Mouse (Mus musculus) MEL (cell line): ENCODE results near the gene Jade2. TPM values are rescaled to one million over a fixed set of nuclear protein-coding genes. Genes with fewer than 3 reads are reported as not detected.
A peak's percentile ranks its signal among the peaks of the same experiment; 100 is the strongest.

ENCODE experiments used
- DNase-seq: peaks from one replicate; pipeline ENCODE4 v3.0.0; 2011; ENCODE audit warnings: low read depth, low spot score
- H3K27ac ChIP-seq: 2 replicates; pipeline ENCODE4 v1.5.1; 2012; ENCODE audit warnings: low read depth, mild to moderate bottlenecking, control low read depth, low read length, moderate library complexity; ENCODE audit not compliant: control insufficient read depth
- H3K27me3 ChIP-seq, 2 experiments: fragments of 150-350 bp in 1 of 2; sonication (generic) in 1 of 2; 2 replicates each; pipeline ENCODE4 v1.6.1; 2012; ENCODE audit warnings: low read length in 2 of 2, mild to moderate bottlenecking in 2 of 2, improper control_type of control experiment in 1 of 2, moderate library complexity in 1 of 2; ENCODE audit not compliant: insufficient read depth in 2 of 2, control insufficient read depth in 1 of 2
- H3K36me3 ChIP-seq, 2 experiments: 2 replicates each; pipeline ENCODE4 v1.6.1; 2012 to 2014; ENCODE audit warnings: low read length in 2 of 2, improper control_type of control experiment in 1 of 2, inconsistent platforms in 1 of 2, mild to moderate bottlenecking in 1 of 2; ENCODE audit not compliant: insufficient read depth in 2 of 2, control insufficient read depth in 1 of 2
- H3K4me1 ChIP-seq, 2 experiments: fragments of 150-350 bp in 1 of 2; sonication (generic) in 1 of 2; 2 replicates each; pipeline ENCODE4 v1.6.1; 2012; ENCODE audit warnings: low read length in 2 of 2, improper control_type of control experiment in 1 of 2, mild to moderate bottlenecking in 1 of 2; ENCODE audit not compliant: insufficient read depth in 2 of 2, control insufficient read depth in 1 of 2
- H3K4me3 ChIP-seq, 2 experiments: fragments of 150-350 bp in 1 of 2; sonication (generic) in 1 of 2; 2 replicates each; pipeline ENCODE4 v1.5.1; 2012; ENCODE audit warnings: low read depth in 2 of 2, low read length in 2 of 2, mild to moderate bottlenecking in 2 of 2, moderate library complexity in 2 of 2, control low read depth in 1 of 2, improper control_type of control experiment in 1 of 2; ENCODE audit not compliant: control insufficient read depth in 1 of 2, insufficient read depth in 1 of 2
- H3K79me2 ChIP-seq: 2 replicates; pipeline ENCODE4 v1.6.1; 2012; ENCODE audit warnings: mild to moderate bottlenecking, low read length, moderate library complexity; ENCODE audit not compliant: control insufficient read depth, poor library complexity, insufficient read depth
- H3K9ac ChIP-seq: 2 replicates; pipeline ENCODE4 v1.6.1; 2012; ENCODE audit warnings: low read depth, mild to moderate bottlenecking, control low read depth, low read length, moderate library complexity; ENCODE audit not compliant: control insufficient read depth, poor library complexity, severe bottlenecking
- H3K9me3 ChIP-seq: fragments of 150-350 bp; sonication (generic); replicated peaks from 2 replicates; pipeline ENCODE4 v1.6.1; 2012; ENCODE audit warnings: mild to moderate bottlenecking, low read length, improper control_type of control experiment, moderate library complexity; ENCODE audit not compliant: insufficient read depth
- CHD2 ChIP-seq: IDR thresholded peaks from 2 replicates; pipeline ENCODE4 v1.6.1; 2011; ENCODE audit warnings: low read length, improper control_type of control experiment
- CTCF ChIP-seq, 3 experiments: IDR thresholded peaks in 2 of 3; conservative IDR thresholded peaks in 1 of 3; 2 replicates each; pipeline ENCODE4 v1.5.1; 2011 to 2012; ENCODE audit warnings: low read length in 3 of 3, low read depth in 2 of 3, mild to moderate bottlenecking in 2 of 3, improper control_type of control experiment in 1 of 3, inconsistent platforms in 1 of 3, mixed read lengths in 1 of 3, moderate library complexity in 1 of 3; ENCODE audit not compliant: control insufficient read depth in 1 of 3, insufficient read depth in 1 of 3, poor library complexity in 1 of 3, severe bottlenecking in 1 of 3
- E2F4 ChIP-seq: IDR thresholded peaks from 2 replicates; pipeline ENCODE4 v1.6.1; 2011; ENCODE audit warnings: low read depth, low read length, improper control_type of control experiment, borderline replicate concordance
- EP300 ChIP-seq, 2 experiments: IDR thresholded peaks; 2 replicates each; pipeline ENCODE4 v1.6.1; 2011; ENCODE audit warnings: improper control_type of control experiment in 2 of 2, low read length in 2 of 2, low read depth in 1 of 2, mild to moderate bottlenecking in 1 of 2
- ETS1 ChIP-seq: IDR thresholded peaks from 2 replicates; pipeline ENCODE4 v1.6.1; 2012; ENCODE audit warnings: low read depth, mild to moderate bottlenecking, inconsistent platforms, low read length, improper control_type of control experiment, moderate library complexity
- GABPA ChIP-seq: IDR thresholded peaks from 2 replicates; pipeline ENCODE4 v1.6.1; 2012; ENCODE audit warnings: low read depth, mild to moderate bottlenecking, inconsistent platforms, low read length, improper control_type of control experiment, moderate library complexity
- GATA1 ChIP-seq: IDR thresholded peaks from 2 replicates; pipeline ENCODE4 v1.6.1; 2011; ENCODE audit warnings: low read depth, low read length, improper control_type of control experiment
- HCFC1 ChIP-seq: IDR thresholded peaks from 2 replicates; pipeline ENCODE4 v1.6.1; 2012; ENCODE audit warnings: low read depth, mild to moderate bottlenecking, inconsistent platforms, low read length, improper control_type of control experiment, moderate library complexity
- JUND ChIP-seq: IDR thresholded peaks from 2 replicates; pipeline ENCODE4 v1.6.1; 2011; ENCODE audit warnings: low read depth, mild to moderate bottlenecking, improper control_type of control experiment, low read length
- KAT2A ChIP-seq: conservative IDR thresholded peaks from 2 replicates; pipeline ENCODE4 v1.6.1; 2012; ENCODE audit warnings: low read depth, low read length, improper control_type of control experiment, inconsistent platforms
- MAFK ChIP-seq: IDR thresholded peaks from 2 replicates; pipeline ENCODE4 v1.6.1; 2011; ENCODE audit warnings: low read depth, mild to moderate bottlenecking, low read length, improper control_type of control experiment, borderline replicate concordance
- MAX ChIP-seq: IDR thresholded peaks from 2 replicates; pipeline ENCODE4 v1.6.1; 2011; ENCODE audit warnings: low read length, improper control_type of control experiment
- MAZ ChIP-seq: IDR thresholded peaks from 2 replicates; pipeline ENCODE4 v1.6.1; 2012; ENCODE audit warnings: low read depth, mild to moderate bottlenecking, inconsistent platforms, low read length, improper control_type of control experiment
- MEF2A ChIP-seq: IDR thresholded peaks from 2 replicates; pipeline ENCODE4 v1.6.1; 2014; ENCODE audit warnings: low read depth, mild to moderate bottlenecking, inconsistent platforms, low read length, improper control_type of control experiment; ENCODE audit not compliant: poor library complexity, insufficient replicate concordance, severe bottlenecking; ENCODE audit errors: extremely low read depth
- MYB ChIP-seq: IDR thresholded peaks from 2 replicates; pipeline ENCODE4 v1.6.1; 2011; ENCODE audit warnings: mild to moderate bottlenecking, low read depth, low read length, improper control_type of control experiment
- MYC ChIP-seq: IDR thresholded peaks from 2 replicates; pipeline ENCODE4 v1.6.1; 2011; ENCODE audit warnings: low read depth, mild to moderate bottlenecking, low read length, improper control_type of control experiment, moderate library complexity
- NELFE ChIP-seq: IDR thresholded peaks from 2 replicates; pipeline ENCODE4 v1.6.1; 2011; ENCODE audit warnings: low read depth, low read length, improper control_type of control experiment
- NRF1 ChIP-seq: IDR thresholded peaks from 2 replicates; pipeline ENCODE4 v1.6.1; 2014; ENCODE audit warnings: low read depth, mild to moderate bottlenecking, inconsistent platforms, low read length, improper control_type of control experiment, moderate library complexity; ENCODE audit not compliant: poor library complexity, insufficient read depth, severe bottlenecking
- POLR2A ChIP-seq, 2 experiments: IDR thresholded peaks; 2 replicates each; pipeline ENCODE4 v1.6.1; 2011 to 2012; ENCODE audit warnings: low read length in 2 of 2, mild to moderate bottlenecking in 2 of 2, control low read depth in 1 of 2, improper control_type of control experiment in 1 of 2, low read depth in 1 of 2, moderate library complexity in 1 of 2; ENCODE audit not compliant: control insufficient read depth in 1 of 2, insufficient read depth in 1 of 2, poor library complexity in 1 of 2
- POLR2AphosphoS2 ChIP-seq: IDR thresholded peaks from 2 replicates; pipeline ENCODE4 v1.6.1; 2011; ENCODE audit warnings: low read length, improper control_type of control experiment
- POLR2AphosphoS5 ChIP-seq: IDR thresholded peaks from 2 replicates; pipeline ENCODE4 v1.6.1; 2012; ENCODE audit warnings: low read depth, borderline replicate concordance, mild to moderate bottlenecking, inconsistent platforms, low read length, moderate library complexity, mixed read lengths
- RAD21 ChIP-seq: IDR thresholded peaks from 2 replicates; pipeline ENCODE4 v1.6.1; 2011; ENCODE audit warnings: mild to moderate bottlenecking, low read depth, low read length, improper control_type of control experiment
- RCOR1 ChIP-seq: IDR thresholded peaks from 2 replicates; pipeline ENCODE4 v1.6.1; 2012; ENCODE audit warnings: low read depth, mild to moderate bottlenecking, inconsistent platforms, low read length, improper control_type of control experiment
- SIN3A ChIP-seq: IDR thresholded peaks from 2 replicates; pipeline ENCODE4 v1.6.1; 2012; ENCODE audit warnings: low read length, improper control_type of control experiment, inconsistent platforms
- SMC3 ChIP-seq: IDR thresholded peaks from 2 replicates; pipeline ENCODE4 v1.6.1; 2011; ENCODE audit warnings: low read depth, low read length, improper control_type of control experiment
- TAL1 ChIP-seq: IDR thresholded peaks from 2 replicates; pipeline ENCODE4 v1.6.1; 2012; ENCODE audit warnings: mild to moderate bottlenecking, inconsistent platforms, low read length, moderate library complexity, mixed read lengths
- TBP ChIP-seq: IDR thresholded peaks from 2 replicates; pipeline ENCODE4 v1.8.0; 2011; ENCODE audit warnings: low read depth, low read length, improper control_type of control experiment
- TCF12 ChIP-seq: IDR thresholded peaks from 2 replicates; pipeline ENCODE4 v1.6.1; 2014; ENCODE audit warnings: low read depth, mild to moderate bottlenecking, inconsistent platforms, low read length, improper control_type of control experiment, moderate library complexity
- UBTF ChIP-seq: IDR thresholded peaks from 2 replicates; pipeline ENCODE4 v1.6.1; 2012; ENCODE audit warnings: low read depth, mild to moderate bottlenecking, inconsistent platforms, low read length, improper control_type of control experiment, moderate library complexity, borderline replicate concordance; ENCODE audit not compliant: insufficient read depth
- USF1 ChIP-seq: IDR thresholded peaks from 2 replicates; pipeline ENCODE4 v1.6.1; 2014; ENCODE audit warnings: low read depth, mild to moderate bottlenecking, inconsistent platforms, low read length, improper control_type of control experiment, moderate library complexity
- USF2 ChIP-seq, 2 experiments: IDR thresholded peaks; 2 replicates each; pipeline ENCODE4 v1.6.1; 2011 to 2012; ENCODE audit warnings: improper control_type of control experiment in 2 of 2, low read length in 2 of 2, borderline replicate concordance in 1 of 2, inconsistent platforms in 1 of 2, low read depth in 1 of 2, mild to moderate bottlenecking in 1 of 2; ENCODE audit not compliant: insufficient read depth in 1 of 2
- ZC3H11A ChIP-seq: IDR thresholded peaks from 2 replicates; pipeline ENCODE4 v1.6.1; 2012; ENCODE audit warnings: low read depth, mild to moderate bottlenecking, inconsistent platforms, low read length, improper control_type of control experiment
- ZKSCAN1 ChIP-seq: IDR thresholded peaks from 2 replicates; pipeline ENCODE4 v1.6.1; 2012; ENCODE audit warnings: low read depth, mild to moderate bottlenecking, inconsistent platforms, low read length, improper control_type of control experiment, moderate library complexity
- ZMIZ1 ChIP-seq: IDR thresholded peaks from 2 replicates; pipeline ENCODE4 v1.6.1; 2012; ENCODE audit warnings: low read depth, mild to moderate bottlenecking, inconsistent platforms, low read length, improper control_type of control experiment, moderate library complexity
- ZNF384 ChIP-seq: IDR thresholded peaks from 2 replicates; pipeline ENCODE4 v1.6.1; 2012; ENCODE audit warnings: low read depth, mild to moderate bottlenecking, inconsistent platforms, low read length, improper control_type of control experiment
- polyA plus RNA-seq, 2 experiments: library from polyadenylated mRNA; stranded (reverse) in 1 of 2; unstranded in 1 of 2; fragments of >175 nt in 1 of 2; fragments of >200 nt in 1 of 2; gene quantifications; 2 replicates each; pipeline versions ENCODE4 v1.2.1 to v1.2.4; 2012; ENCODE audit warnings: low replicate concordance in 2 of 2, low read depth in 1 of 2; ENCODE audit not compliant: insufficient read length in 2 of 2, insufficient read depth in 1 of 2, missing spikeins in 1 of 2
- total RNA-seq: library from RNA; depleted of rRNA; stranded (reverse); fragments of 300-350 nt; gene quantifications from 2 replicates; pipeline ENCODE4 v1.2.3, GENCODE M21; 2012

Gene Jade2
- total and polyA plus RNA-seq, 3 experiments = 4.5 to 13.0 TPM; not detected in 1

DNA sequence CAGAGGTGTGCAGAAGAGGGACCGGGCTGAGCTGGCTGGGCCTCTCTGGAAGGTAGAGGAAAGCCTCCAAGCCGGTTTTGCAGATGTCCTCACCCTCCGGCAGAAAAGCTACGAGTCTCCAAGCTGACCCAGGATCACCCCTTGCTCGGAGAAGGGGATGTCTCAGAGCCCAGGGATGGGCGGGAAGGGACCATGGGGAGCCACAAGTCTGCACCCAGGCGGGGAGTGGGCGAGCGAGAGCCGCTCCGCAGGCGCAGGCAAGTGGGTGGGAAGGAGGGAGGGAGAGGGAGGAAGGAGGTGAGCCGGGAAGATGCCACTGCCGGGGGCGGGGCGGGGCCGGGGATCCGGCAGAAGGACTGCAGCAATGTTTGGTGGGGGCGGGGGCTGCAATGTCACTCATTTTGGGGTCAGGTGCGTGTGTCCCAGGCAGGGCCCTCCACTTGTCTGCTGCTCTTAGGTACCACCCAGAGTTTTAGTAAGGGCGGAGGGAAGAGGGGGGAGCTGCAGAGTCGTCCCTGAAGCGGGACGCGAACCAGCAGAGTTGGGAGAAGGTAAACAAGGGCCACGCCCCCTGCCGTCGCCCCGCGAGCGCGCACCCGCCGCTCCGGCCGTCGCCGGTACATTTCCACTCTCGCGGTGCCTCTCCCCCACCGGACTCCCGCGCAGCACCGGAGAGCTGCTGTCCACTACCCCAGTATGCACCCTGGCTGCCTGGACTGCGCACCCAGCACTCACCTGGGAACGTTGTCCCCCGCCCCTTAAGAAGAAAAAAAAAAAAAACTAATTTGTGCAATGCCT is 1.4 kb downstream of the Jade2 start:
- Histone ChIP-seq H3K36me3 (no peaks in the 10 kb centered on the region), H3K4me3 (peak overlapping the region; percentile 75 to 88), H3K4me1 (peaks cover 0 to 7% of the 10 kb centered on the region in 2 experiments; a peak in 1 of 4 replicates), H3K9ac (peak overlapping the region; percentile 99), H3K79me2 (peaks cover 21% of the 10 kb centered on the region; the same call in 1 of the 2 replicates), H3K9me3 (no peaks in the 10 kb centered on the region), H3K27me3 (peaks cover 0 to 2% of the 10 kb centered on the region in 2 experiments; a peak in 2 of 4 replicates), H3K27ac (peak overlapping the region; percentile 83)
- peak; percentile 92 for DNase-seq
- no peak for TF ChIP-seq CHD2
- no peak; the same call in 1 of the 2 replicates for TF ChIP-seq MAX
- no peak for TF ChIP-seq SMC3
- TF ChIP-seq EP300 (IDR thresholded peaks at IDR 0.05; ENCODE audit: low read depth in 1 of 2, low read length in 2 of 2) = no peak
- TF ChIP-seq ZNF384 = peak; percentile 91
- TF ChIP-seq GABPA = no peak
- TF ChIP-seq HCFC1 = peak; percentile 54
- peak; percentile 68; the same call in 1 of the 2 replicates for TF ChIP-seq UBTF
- TF ChIP-seq NELFE = peak; percentile 65
- TF ChIP-seq MYB = no peak
- peak in 1 of 2 experiments; percentile 65; a peak in 3 of 4 replicates for TF ChIP-seq POLR2A (IDR thresholded peaks at IDR 0.05; ENCODE audit: control insufficient read depth in 1 of 2, insufficient read depth in 1 of 2, low read depth in 1 of 2, low read length in 2 of 2, poor library complexity in 1 of 2)
- TF ChIP-seq GATA1 = no peak
- TF ChIP-seq CTCF (IDR thresholded peaks at IDR 0.05 in 2 of 3, conservative IDR thresholded peaks at IDR 0.05 in 1 of 3; ENCODE audit: control insufficient read depth in 1 of 3, insufficient read depth in 1 of 3, low read depth in 2 of 3, low read length in 3 of 3, poor library complexity in 1 of 3, severe bottlenecking in 1 of 3) = no peak; a peak in 1 of 6 replicates
- TF ChIP-seq ZKSCAN1 = no peak
- no peak for TF ChIP-seq KAT2A
- no peak for TF ChIP-seq TBP
- peak; percentile 45; the same call in 1 of the 2 replicates for TF ChIP-seq ZMIZ1
- TF ChIP-seq MAZ = no peak
- TF ChIP-seq POLR2AphosphoS2 = no peak; the same call in 1 of the 2 replicates
- TF ChIP-seq MYC = no peak
- no peak for TF ChIP-seq MEF2A
- TF ChIP-seq ETS1 = no peak
- TF ChIP-seq SIN3A = peak; percentile 91
- TF ChIP-seq POLR2AphosphoS5 = no peak
- 0 out of 2 replicates have a peak, but pooled peaks have one; percentile 9 for TF ChIP-seq USF1
- TF ChIP-seq TCF12 = no peak
- TF ChIP-seq NRF1 = peak; percentile 58
- peak; percentile 71; the same call in 1 of the 2 replicates for TF ChIP-seq E2F4
- TF ChIP-seq TAL1 = no peak
- no peak for TF ChIP-seq MAFK
- 0 out of 2 replicates have a peak, but pooled peaks have one; percentile 23 for TF ChIP-seq RCOR1
- TF ChIP-seq JUND = no peak
- no peak for TF ChIP-seq USF2 (IDR thresholded peaks at IDR 0.05; ENCODE audit: borderline replicate concordance in 1 of 2, insufficient read depth in 1 of 2, low read depth in 1 of 2, low read length in 2 of 2)
- TF ChIP-seq RAD21 = no peak
- TF ChIP-seq ZC3H11A = 0 out of 2 replicates have a peak, but pooled peaks have one; percentile 1
